In the genomic region with DNA sequence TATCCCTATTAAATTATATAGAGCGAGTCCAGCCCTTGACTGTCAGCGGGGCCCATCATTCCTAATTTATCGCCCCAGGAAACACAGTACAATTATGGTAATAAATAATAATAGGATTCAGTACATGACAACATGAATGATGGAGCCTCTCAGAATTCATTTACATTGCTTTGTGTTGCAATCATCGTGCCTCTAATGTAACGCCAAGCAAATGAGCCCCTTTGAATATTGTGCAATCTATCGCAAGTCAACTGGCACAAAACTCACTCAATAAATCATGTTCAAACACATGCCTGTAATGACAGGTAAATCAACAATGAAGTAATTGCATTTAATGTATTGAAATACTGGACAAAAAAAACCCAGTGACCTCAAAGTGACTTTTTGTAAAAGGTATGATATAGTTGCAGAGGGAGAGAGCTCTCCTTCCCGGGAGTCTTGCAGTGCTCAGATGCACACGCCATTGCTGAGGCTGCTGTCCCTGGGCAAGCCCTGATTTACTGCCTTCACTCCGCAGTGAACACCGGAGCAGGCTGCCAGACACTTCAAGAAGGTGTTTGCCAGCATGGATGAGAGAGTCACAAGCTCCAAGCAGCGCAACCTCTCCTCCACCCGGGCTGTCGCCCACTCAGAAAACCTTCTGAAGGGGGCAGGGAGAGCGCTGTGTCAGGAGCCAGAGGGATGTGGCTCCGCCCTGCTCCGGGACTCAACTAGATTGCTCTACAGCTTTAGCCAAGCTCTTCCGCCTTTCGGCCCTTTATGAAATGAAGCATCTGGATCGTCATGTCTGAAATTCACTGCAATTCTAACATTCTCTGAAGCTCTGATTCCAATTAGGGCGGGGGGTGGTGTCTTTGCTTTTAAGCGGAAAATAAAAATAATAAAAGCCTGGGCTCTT, we compare ENCODE assay signal across 8 mouse cellular contexts.
DNase-seq lines count a peak whose midpoint lies in the region; ATAC-seq and TF ChIP-seq lines count a peak whose summit lies in the region.

No protein-coding gene starts in this region.

- TF ChIP-seq CTCF in midbrain, postnatal 0 days (IDR thresholded peaks at IDR 0.05): no peak
- TF ChIP-seq CTCF in thymus, adult 2 months (IDR thresholded peaks at IDR 0.05; ENCODE audit: borderline replicate concordance, control insufficient read depth, extremely low read depth, insufficient read depth, low read length, poor library complexity): no peak

- 22% methylated on average over 21 of the region's 21 CpGs for WGBS in hindbrain, embryonic 14.5 days
- WGBS in midbrain, postnatal 0 days: 58% methylated on average over 21 of the region's 21 CpGs
- WGBS in thymus, adult 2 months: 58% methylated on average over 21 of the region's 21 CpGs

- H3K27me3 ChIP-seq in hindbrain, embryonic 14.5 days (ENCODE audit: control insufficient read depth, insufficient read depth, low read length): no peaks in the 10 kb centered on the region
- H3K27me3 ChIP-seq in midbrain, postnatal 0 days (ENCODE audit: insufficient read depth, low read length): peaks cover 4% of the 10 kb centered on the region; the same call in 1 of the 2 replicates
- H3K27me3 ChIP-seq in thymus, adult 2 months (ENCODE audit: control insufficient read depth, insufficient read depth, low read length): no peaks in the 10 kb centered on the region

- peak overlapping the region; percentile 21 for H3K4me3 ChIP-seq in hindbrain, embryonic 14.5 days (replicated peaks; ENCODE audit: low read length)
- H3K4me3 ChIP-seq in midbrain, postnatal 0 days (ENCODE audit: low read depth, low read length): 0 out of 2 replicates have a peak overlapping the region, but pooled peaks have one; percentile 0
- no peak overlapping the region for H3K4me3 ChIP-seq in thymus, adult 2 months (ENCODE audit: control insufficient read depth, insufficient read depth, low read length)

- ATAC-seq in hindbrain, embryonic 14.5 days (ENCODE audit: low FRiP score): peak; percentile 78; the same call in 1 of the 2 replicates
- no peak for ATAC-seq in midbrain, postnatal 0 days (ENCODE audit: low FRiP score)

- H3K4me1 ChIP-seq in hindbrain, embryonic 14.5 days (replicated peaks; ENCODE audit: control insufficient read depth, insufficient read depth, low read length): peaks cover 22% of the 10 kb centered on the region
- H3K4me1 ChIP-seq in midbrain, postnatal 0 days (ENCODE audit: insufficient read depth, low read length): no peaks in the 10 kb centered on the region
- H3K4me1 ChIP-seq in thymus, adult 2 months (replicated peaks; ENCODE audit: control insufficient read depth, insufficient read depth, low read length): no peaks in the 10 kb centered on the region

- H3K9me3 ChIP-seq in hindbrain, embryonic 14.5 days (ENCODE audit: control insufficient read depth, low read length): no peaks in the 10 kb centered on the region
- no peaks in the 10 kb centered on the region for H3K9me3 ChIP-seq in midbrain, postnatal 0 days (ENCODE audit: low read length)

- no peak for TF ChIP-seq POLR2A in thymus, adult 2 months (IDR thresholded peaks at IDR 0.05; ENCODE audit: control insufficient read depth, extremely low read depth, insufficient read depth, low read length, poor library complexity)

- DNase-seq in adrenal gland, adult 8-10 months: peak; percentile 7
- DNase-seq in cerebellum, postnatal 25 days: peak; percentile 67 to 74
- peak; percentile 63 for DNase-seq in gastrocnemius, postnatal 10 days
- DNase-seq in hindbrain, embryonic 14.5 days (ENCODE audit: low spot score): peak; percentile 55
- peak; percentile 8 to 14 for DNase-seq in left cerebral cortex, postnatal 14 days (ENCODE audit: low spot score in 2 of 2)
- DNase-seq in midbrain, postnatal 0 days (ENCODE audit: low spot score): peak; percentile 69
- peak; percentile 34 for DNase-seq in urinary bladder, adult 2 months (ENCODE audit: low spot score)
- DNase-seq in thymus, adult 2 months: no peak

- intact Hi-C loops in left cerebral cortex, postnatal 14 days (cut with DNase I): no loop called here

- no peaks in the 10 kb centered on the region for H3K36me3 ChIP-seq in hindbrain, embryonic 14.5 days (replicated peaks; ENCODE audit: control insufficient read depth, insufficient read depth)
- H3K36me3 ChIP-seq in midbrain, postnatal 0 days (ENCODE audit: insufficient read depth, low read length): no peaks in the 10 kb centered on the region
- H3K36me3 ChIP-seq in thymus, adult 2 months (ENCODE audit: control insufficient read depth, insufficient read depth, low read length): no peaks in the 10 kb centered on the region

- H3K27ac ChIP-seq in hindbrain, embryonic 14.5 days: peak overlapping the region; percentile 39
- no peak overlapping the region; the same call in 1 of the 2 replicates for H3K27ac ChIP-seq in midbrain, postnatal 0 days (ENCODE audit: low read depth, low read length)
- no peak overlapping the region for H3K27ac ChIP-seq in thymus, adult 2 months (ENCODE audit: control insufficient read depth, insufficient read depth, low read length)

- peak overlapping the region; percentile 58 for H3K4me2 ChIP-seq in hindbrain, embryonic 14.5 days (replicated peaks)
- H3K4me2 ChIP-seq in midbrain, postnatal 0 days (ENCODE audit: low read depth, low read length, poor library complexity, severe bottlenecking): peak overlapping the region; percentile 41

- H3K9ac ChIP-seq in hindbrain, embryonic 14.5 days: peak overlapping the region; percentile 39
- H3K9ac ChIP-seq in midbrain, postnatal 0 days (replicated peaks; ENCODE audit: low read length, poor library complexity, severe bottlenecking): no peak overlapping the region
